Mouse (Mus musculus): ENCODE data around the gene Mettl7a1.
"Not testable (repeated sequence)": the region's sequence is repeated elsewhere in the genome, so short reads cannot be mapped to it uniquely, and the experiment has no call there.

Mettl7a1 gene

GRCm38 (mm10) chr15:100303428-100304018 lies 417 bp upstream of the Mettl7a1 start:
- no peak for DNase-seq

DNA sequence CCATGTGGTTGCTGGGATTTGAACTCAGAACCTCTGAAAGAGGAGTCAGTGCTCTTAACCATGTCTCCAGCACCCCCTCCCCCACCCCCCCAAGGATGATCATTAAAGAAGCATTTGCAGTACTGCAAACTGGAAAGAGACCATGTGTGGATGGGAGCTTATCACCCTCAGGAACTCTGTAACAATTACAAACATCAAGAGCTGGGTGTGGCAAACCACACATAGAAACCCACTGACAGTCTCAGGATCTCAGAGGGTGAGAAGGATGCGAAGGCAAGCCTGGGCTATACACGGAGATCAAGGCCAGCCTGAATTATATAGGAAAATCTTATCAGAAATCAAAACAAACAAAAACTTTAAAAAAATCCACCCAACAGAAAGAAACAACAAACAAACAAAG lies 2.3 kb downstream of the Mettl7a1 start:
- no peak for DNase-seq

DNA sequence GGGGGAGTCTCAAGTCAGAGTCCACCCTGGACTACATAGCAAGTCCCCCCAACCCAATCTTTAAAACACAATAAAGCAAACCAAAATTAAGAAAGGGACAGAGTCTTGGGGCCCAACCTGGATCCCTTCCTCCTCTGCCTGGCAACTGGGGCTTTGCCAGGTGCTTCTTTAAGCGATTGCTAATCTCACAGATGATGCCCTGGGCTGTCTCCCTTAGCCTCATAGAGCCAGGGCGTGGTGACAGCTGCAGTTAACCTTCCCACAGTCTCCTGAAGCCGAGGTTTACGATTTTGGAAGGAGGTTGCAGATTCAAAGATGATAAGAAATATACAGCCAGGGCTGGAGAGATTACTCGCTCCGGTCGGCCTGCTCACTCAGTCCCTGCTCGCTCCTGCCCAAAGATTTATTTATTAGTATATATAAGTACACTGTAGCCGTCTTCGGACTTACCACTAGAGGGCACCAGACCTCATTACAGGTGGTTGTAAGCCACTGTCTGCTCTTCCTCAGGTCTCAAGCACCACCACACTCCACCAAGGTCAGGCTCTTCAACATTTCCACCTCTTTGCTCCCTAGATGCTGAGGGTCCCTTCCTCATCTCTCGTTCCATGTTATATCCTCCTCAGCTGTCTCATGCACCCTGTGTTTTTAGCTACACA lies 3.6 kb downstream of the Mettl7a1 start:
- DNase-seq, result peak; percentile 66

DNA sequence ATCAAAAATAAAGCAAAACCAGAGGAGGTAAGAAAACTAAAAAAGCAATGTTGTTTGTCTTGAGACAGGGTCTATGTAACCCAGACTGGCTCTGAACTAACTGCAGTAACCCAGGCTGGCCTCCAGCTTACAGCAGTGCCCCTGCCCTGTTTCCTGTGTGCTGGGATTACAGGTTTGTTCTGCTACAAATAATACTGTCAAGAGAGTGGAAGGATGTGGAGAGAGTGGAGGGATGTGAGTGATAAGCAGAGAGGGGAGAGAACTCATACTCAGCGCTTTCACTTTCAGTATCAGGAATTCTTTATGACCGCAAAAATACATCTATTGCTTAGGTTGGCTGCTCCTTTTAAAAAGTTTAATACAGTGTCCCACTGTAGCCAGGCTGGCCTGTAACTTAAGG lies 8.4 kb downstream of the Mettl7a1 start:
- no peak for DNase-seq

DNA sequence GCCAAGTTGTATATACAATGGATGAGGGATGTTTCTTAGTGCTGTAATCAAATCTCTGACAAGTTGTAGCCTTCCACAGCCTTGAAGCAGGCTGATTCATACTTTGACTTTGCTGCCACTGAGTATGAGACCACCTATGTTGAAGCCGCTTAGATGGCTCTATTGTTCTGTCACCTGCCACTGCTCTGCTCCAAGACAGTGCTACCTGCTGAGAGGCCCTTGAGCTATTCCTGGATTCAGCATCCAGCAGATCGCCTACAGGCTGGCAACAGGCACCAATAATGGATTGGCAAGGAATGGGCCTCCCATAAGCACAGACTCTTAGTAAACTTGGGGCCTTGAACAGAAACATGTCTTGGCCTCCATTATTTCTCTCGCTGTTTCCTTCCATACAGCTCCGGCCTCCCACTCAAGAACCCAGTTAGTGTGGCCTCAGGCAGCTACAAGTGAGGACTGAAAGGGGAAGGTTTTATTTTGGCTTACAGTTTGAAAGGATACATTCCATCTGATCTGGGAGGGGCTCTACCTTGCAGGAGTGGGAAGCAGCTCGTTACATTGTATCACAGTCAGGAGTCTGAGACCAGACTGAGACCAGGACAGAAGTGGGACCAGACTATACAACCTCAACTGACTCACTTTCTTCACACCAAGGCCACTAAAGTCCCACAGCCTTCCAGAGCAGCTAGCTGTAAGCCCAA lies 10.7 kb downstream of the Mettl7a1 start:
- no peak for DNase-seq

GRCm38 (mm10) chr15:100318014-100318671 lies 14.2 kb downstream of the Mettl7a1 start:
- not testable (repeated sequence) for DNase-seq

- DNase-seq, result no peak
Observed at GRCm38 (mm10) chr15:100319884-100320283, 15.9 kb downstream of the Mettl7a1 start.

- DNase-seq, result no peak
Observed at GRCm38 (mm10) chr15:100320295-100320905, 16.5 kb downstream of the Mettl7a1 start.

DNA sequence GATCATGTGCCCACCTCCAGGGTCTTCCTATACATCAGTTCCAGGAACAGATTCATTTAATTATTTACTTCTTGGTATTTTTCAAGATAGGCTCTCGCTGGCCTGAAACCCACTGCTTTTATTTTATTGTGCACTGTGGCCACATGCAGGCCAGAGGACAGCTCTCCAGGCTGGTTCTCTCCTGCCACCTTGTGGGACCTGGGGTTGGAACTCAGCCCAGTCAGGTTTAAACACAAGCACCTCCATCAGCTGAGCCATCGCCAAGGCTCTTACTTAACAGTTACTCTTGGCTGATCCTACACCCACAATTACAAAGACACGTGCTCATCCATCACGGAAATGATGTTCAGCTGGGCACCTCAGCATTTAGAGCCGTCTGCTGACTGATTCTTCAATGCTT lies 17.2 kb downstream of the Mettl7a1 start:
- peak; percentile 28 for DNase-seq

GRCm38 (mm10) chr15:100324021-100324591 lies 20.2 kb downstream of the Mettl7a1 start:
- DNase-seq, result no peak

DNA sequence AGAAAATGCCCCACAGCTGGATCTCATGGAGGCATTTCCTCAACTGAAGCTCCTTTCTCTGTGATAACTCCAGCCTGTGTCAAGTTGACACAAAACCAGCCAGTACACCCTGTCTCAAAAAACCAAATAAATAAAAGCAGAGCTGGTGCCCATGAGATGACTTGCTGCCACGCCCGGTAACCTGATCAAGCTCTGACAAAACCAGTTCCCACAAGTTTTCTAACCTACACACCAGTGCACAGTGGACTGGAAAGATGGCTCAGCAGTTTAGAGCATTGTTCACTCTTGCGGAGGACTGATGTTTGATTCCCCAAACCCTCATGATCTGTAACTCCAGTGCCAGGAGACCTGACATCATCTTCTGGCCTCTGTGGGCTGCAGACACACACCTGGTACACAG lies 21.3 kb downstream of the Mettl7a1 start:
- no peak for DNase-seq

DNA sequence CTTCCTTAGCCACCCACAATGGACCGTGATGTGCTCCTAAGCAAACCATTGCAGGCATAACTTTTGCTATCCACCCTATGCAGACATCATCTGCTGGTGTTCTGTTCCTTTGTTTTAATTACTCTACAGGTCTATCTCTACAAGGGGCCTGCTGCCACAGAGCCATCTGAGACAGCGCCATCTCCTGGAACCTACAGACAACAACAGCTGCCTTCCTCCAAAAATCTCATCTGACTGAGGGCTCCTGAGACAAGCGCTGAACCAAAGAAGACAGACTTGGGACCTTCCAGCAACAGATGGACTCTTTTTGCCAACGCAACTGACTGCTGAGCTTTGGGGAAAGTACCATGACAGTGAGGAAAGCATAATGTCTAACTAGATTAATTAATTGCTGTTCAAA lies 24.1 kb downstream of the Mettl7a1 start:
- not testable (repeated sequence) for DNase-seq

DNA sequence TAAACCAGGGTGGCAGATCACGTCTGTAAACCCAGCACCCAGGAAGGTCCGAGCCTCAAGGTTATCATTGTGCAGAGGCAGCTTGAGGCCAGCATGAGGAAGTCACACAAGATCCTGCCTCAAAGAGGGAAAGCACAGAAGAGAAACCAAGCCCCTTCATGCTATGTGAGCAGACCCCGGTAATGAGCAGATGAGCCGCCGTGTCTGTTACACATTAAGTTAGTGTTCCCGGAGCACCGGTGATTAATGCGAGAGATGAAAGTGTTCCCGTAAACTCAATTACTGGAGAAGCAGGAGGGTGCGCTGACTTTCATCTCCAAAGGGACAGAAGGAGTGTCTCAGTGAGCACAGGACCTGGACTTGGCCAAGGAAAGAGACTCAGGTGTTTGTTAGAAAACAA lies 25.4 kb downstream of the Mettl7a1 start:
- not testable (repeated sequence) for DNase-seq

- DNase-seq, result no peak
Observed at GRCm38 (mm10) chr15:100330739-100331138, 26.8 kb downstream of the Mettl7a1 start.

GRCm38 (mm10) chr15:100332077-100332961 lies 28.4 kb downstream of the Mettl7a1 start:
- DNase-seq, result not testable (repeated sequence)

DNA sequence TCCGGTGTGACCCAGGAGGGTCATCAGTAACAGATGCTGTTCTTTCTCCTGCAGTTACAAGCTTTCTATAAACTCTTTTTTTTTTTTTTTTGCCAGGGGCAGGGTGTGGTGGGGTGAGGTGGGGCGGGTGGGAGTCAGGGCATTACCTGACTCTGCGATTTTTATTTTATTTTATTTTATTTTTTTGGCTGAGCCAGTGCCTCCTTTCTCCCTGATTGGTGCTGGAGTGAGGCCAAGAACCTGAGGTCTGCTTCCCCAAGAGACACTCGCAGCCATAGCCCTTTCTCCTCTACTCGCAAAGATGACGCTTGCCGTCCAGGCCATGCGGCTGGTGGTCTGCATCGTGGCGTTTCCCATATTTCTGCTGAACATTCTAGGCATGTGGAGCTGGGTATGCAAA lies 30.7 kb downstream of the Mettl7a1 start, which contains the start of gene Mettl7a3:
TSS of gene Mettl7a3 (plus strand) at position 301 of the 400 bp plus-strand sequence.
- no peak for DNase-seq

DNA sequence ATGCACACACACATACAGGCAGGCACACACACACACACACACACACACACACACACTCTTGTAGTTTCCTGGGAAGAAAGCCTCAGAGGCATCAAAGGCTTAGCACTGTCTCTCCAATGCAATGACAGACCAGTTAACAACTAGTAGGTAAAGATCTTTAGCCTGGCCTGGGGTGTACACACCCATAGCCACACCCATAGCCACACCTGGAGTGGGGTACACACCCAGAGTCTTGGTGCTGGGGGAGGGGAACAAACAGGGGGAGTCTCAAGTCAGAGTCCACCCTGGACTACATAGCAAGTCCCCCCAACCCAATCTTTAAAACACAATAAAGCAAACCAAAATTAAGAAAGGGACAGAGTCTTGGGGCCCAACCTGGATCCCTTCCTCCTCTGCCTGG lies 33.4 kb downstream of the Mettl7a1 start:
- DNase-seq, result not testable (repeated sequence)

DNA sequence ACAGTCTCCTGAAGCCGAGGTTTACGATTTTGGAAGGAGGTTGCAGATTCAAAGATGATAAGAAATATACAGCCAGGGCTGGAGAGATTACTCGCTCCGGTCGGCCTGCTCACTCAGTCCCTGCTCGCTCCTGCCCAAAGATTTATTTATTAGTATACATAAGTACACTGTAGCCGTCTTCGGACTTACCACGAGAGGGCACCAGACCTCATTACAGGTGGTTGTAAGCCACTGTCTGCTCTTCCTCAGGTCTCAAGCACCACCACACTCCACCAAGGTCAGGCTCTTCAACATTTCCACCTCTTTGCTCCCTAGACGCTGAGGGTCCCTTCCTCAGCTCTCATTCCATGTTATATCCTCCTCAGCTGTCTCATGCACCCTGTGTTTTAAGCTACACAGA lies 33.9 kb downstream of the Mettl7a1 start:
- peak; percentile 57 for DNase-seq

DNA sequence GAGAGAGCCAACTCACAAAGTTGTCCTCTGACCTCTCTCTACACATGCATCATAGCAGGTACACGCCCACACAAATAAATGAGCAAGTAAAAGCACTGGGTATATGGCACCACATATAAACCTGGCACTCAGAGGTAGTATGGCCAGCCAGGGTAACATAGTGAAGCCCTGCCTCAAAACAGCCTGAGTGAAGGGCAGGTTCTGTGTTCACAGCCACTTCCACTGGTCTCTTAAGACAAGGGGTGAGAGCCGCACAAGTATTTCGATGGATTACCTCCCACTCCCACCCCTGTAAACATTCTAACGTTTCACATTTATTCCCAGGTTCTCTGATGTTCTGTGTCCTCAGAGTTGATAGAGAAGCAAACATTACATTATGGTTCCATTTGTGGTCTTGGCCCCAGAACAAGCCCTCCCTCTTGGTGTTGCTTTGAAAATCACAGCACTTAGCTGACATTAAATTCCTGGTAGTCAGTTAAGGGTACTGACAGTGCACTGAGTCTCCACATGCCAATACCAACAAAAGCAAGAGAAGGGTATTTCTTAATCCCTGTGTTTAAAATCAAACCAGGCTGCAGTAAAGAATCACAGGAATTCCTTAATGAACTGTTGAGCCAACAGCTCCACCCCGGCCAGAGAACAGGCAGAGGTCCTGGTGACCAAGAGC lies 37.5 kb downstream of the Mettl7a1 start:
- not testable (repeated sequence) for DNase-seq

- DNase-seq, result no peak
Observed at GRCm38 (mm10) chr15:100345484-100345883, 41.5 kb downstream of the Mettl7a1 start.

GRCm38 (mm10) chr15:100346761-100347160 lies 42.8 kb downstream of the Mettl7a1 start:
- no peak for DNase-seq

All from embryo, embryonic 11 days (tissue).